Mouse (Mus musculus) kidney, adult 8-10 months (tissue): ENCODE data around the gene Ubap2l.

Experiments used
- DNase-seq, 2 experiments: peaks; one replicate each; pipeline ENCODE4 v3.0.0; 2022

The Ubap2l gene

DNA sequence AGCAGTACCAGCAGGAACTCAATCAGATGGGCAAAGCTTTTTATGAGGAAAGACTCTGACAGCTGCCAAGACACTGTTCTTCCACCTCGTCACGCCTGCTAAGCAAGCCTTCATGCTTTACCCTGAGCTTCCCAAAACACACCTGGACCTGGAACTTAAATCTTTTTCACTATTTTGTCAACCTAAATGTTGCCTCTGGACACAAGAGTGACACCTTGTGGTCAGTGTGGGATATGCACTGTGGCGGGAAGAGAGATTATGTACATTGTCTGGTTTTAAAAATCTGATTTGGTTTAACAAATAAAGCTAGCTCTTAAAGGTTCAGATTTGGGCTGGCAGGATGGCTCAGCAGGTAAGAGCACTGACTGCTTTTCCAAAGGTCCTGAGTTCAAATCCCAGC lies 13.1 kb upstream of the Ubap2l start:
- DNase-seq: peak; percentile 42 to 60

DNA sequence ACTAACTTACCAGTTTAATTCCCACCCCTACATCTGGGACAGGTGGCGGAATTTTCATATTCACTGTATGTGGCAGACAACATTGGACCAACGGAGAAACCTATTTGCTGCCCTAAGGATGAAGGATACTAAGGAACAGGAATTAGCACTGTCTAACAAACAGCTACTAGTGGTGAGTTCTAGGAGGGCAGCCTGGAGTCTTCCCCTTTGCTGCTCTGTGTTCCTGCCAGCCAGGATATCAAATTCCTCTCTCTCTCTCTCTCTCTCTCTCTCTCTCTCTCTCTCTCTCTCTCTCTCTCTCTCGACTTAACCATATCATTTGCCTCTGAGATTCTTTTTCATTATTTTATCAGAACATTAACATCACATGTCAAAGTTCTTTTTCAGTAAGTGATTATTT lies 12.0 kb upstream of the Ubap2l start:
- DNase-seq: no peak

DNA sequence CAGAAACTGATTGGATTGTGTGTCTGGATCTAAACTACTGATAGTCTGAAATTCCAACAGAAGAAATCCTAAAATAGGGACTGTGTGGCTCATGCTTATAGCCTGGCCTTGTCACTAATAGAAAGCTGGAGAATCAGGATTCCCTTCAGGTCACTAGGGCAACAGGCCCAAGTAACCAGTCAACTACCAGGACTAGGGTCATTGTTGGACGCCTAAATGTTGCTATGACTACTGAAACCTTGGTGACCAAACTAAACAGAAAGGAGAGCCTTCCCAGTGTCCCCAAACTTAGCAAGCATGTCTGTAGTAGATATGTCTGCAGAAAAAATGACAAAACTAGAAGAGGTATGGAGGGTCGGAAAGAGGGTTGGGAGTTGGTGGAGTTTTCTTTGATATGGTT lies 10.1 kb upstream of the Ubap2l start:
- DNase-seq: no peak

DNA sequence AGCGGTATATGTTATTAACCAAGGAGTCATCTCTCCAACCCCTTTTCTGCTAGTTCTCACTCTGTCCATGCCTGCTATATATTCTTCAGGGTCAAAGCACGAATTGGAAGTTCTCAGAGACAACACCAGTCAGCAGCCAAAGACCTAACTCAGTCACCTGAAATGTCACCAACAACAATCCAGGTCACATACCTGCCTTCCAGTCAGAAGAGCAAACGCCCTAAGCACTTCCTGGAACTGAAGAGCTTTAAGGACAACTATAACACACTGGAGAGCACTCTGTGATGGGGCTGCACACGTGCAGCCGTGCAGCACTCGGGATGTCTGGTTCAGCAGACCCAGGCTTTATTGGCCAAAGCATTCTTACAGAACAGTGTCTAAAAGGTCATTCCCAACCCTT lies 9.1 kb upstream of the Ubap2l start:
- DNase-seq: no peak

DNA sequence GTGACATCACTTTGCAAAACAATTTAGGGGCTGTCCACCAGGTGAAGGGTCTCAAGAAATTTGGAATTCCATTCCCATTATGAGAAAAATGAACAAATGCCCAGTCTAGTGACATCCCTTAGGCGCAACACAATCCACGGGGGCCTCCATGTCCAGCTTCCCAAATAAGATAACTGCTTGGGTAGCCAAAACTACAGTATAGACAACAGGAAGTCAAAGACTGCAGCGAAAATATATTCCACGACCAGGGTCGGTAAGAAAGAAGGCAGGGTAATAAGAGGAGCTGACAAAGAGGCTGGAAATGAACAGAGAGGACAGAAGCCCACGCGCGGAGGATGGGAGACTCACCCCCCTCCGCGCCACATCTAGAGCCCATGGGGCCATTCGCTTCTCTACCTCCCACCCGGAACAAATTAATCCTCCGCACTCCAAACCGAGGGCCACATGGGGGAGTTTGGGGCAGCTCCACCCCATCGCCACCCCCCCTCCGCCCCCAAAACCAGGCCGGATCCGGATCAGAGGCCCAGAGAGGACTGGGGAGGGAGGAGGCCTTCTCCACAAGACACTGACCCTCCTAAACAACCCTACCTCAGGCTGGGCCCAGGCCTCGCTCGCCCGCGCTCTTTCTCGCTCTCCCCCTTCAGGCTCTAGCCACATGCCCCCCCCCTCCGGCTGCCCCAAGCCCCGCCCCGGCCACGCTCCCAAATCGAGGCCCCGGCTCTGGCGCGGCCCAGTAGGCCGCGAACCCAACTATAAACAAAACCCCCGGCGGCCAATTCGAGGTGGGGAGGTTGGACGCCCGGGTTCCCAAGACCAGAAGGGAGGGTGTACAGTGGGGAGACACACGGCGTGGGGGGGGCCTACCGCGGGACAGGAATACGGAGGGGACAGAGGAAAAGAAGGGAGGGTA lies 732 bp downstream of the Ubap2l start, which contains the start of gene 4933434E20Rik:
Gene 4933434E20Rik, plus strand, starts transcription at position 196 of the 910 bp plus-strand sequence.
- no peak for DNase-seq

DNA sequence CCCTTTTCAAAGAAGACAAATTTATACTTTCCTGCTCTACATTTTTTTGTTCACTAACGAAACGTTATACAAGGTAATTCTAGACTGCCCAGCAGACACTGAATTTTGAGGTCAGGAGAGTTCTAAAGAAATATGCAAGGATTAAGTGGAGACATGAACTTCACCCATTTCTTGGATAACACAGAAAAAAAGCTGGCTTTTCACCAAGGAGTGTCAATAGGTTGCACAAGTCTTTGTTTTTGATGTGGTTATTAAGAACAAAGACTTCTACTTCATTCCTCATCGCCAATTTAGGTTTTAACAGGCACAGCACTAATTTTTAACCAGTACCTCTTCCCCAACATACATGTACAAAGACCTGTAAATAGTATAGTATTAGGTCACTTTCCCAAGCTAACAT lies 2.7 kb downstream of the Ubap2l start:
- DNase-seq: no peak

DNA sequence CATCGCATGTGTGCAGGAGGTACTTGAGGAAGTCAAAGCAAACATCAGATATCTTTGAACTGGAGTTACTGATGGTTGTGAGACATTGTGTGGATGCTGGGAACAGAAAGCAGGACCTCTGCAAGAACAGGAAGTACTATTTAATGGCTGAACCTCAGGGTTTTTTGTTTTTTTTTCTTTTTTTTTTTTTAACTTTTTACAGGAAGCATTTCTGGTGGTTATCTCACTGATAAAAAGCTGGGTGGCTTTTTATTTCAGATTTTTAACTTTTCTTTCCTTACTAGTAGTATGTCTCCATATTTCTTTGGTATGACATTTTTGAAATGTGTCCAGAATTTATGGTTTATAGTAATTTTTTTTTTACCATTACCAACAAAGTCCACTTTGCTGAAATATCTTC lies 16.2 kb downstream of the Ubap2l start:
- DNase-seq: no peak

DNA sequence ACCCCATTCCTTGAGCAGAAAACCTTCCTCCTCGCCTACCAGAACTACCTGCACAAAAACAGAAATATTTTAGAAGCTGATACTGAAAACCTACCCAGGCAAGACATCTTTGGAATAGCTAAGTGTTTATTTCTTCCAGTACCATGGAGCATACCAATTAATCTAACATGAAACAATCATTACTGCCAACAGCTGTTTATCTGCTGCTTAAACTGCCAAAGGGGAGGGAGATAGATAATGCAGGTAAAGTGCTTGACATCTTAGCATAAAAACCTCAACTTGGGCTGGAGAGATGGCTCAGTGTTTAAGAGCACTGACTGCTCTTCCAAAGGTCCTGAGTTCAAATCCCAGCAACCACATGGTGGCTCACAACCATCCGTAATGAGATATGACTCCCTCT lies 17.8 kb downstream of the Ubap2l start:
- no peak for DNase-seq

DNA sequence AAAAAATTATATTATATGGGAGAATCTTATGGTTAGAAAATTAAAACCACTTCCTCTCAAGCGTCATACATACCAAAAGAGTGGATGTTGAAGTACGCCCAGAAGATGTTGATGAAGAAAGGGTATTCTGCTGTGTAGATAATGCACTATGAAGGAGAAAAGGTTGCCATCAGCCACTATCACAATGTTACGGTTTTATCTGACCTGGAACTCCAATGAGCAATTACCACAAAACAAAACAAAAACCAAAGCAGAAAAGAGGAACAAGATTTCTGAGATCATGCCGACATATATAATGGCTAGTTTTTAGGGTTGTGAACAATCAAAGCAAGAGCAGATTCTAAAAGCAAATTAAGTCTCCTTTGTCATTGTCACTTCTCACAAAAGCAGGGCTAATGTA lies 35.8 kb downstream of the Ubap2l start:
- DNase-seq: no peak

DNA sequence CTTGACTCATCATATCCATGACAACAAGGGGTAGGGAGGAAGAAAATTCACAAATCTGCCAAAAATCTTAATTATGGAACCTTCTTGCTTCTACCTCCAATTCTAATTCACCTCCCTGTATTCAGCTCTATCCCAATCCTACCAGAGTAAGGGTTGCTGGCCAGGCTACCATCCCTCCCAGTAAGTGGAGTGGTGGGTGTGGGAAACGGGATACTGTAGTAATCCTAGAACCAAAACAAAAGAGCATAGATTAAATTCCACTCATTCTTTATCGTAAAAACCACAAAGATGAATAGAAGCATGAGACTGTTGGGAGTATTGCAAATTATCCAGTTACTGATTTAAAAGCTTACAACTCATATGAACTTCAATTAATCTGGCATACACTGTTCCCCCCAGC lies 42.1 kb downstream of the Ubap2l start:
- DNase-seq: no peak

DNA sequence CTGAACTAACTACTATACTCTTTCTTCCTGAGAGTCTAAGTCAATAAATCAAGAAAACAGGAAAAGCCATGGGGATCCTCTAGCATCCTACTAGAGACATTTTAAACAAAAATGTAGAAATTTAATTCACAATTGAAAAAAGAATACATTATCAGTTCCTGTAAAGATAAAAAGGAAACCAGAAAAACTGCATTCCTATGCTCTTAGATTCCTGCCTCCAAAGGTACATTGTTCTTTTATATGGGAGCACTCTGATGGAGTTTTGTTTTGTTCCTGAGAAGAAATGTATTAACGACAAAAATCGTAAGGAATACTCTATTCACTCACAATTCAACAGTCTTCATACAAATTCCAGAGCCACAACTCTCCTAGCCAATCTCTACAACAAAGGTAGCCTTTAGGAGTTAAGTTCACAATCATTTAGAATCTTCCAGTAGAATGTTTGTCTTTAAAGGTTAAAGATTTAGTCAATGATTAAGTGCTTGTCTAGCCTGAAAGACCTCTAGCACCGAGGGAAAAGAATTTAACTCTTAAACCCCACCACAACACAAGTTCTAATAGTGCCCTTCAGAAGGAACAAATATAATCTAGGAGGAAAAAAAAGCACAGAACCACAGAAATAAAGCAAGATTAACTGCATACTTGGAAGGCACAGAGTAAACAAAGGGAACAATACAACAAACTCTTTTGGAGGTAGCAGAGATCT lies 48.2 kb downstream of the Ubap2l start:
- peak in 1 of 2 experiments; percentile 39 for DNase-seq

DNA sequence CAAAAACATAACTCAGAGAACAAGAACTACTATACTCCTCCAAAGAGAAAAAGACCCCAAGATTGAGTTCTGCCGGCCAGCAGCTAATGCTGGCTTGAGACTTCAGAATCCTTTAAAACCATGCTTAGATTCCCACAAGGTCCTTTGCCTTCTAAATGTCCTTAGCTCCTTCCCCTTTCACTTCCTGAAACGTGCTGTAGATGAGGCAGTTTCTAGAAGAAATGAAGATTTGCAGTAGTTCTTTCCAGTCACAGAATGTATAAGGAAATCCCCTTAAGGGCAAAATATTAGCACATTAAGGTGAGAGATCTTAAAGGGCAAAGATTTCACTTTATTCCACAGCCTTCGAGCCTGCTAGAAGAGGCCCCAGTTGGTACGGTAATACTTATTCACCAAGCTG lies 52.6 kb downstream of the Ubap2l start:
- no peak for DNase-seq

DNA sequence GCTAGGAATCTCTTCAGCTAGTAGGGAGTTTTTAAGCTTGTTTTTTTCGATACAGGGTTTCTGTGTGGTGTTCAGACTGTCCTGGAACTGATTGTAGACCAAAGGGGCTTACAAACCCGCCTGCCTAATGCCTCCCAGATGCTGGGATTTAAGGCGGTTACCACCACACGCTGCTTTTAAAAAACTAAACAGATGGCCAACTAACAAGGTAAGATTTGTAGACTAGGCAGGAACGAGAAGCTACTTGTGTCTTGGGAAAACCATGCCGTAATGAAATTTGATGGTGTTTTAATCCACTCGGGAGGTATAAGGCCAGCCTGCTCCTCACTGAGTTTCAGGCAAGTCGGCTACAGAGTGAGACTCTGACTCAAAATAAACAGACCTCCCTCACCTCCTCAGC lies 53.3 kb downstream of the Ubap2l start:
- DNase-seq: peak in 1 of 2 experiments; percentile 10

DNA sequence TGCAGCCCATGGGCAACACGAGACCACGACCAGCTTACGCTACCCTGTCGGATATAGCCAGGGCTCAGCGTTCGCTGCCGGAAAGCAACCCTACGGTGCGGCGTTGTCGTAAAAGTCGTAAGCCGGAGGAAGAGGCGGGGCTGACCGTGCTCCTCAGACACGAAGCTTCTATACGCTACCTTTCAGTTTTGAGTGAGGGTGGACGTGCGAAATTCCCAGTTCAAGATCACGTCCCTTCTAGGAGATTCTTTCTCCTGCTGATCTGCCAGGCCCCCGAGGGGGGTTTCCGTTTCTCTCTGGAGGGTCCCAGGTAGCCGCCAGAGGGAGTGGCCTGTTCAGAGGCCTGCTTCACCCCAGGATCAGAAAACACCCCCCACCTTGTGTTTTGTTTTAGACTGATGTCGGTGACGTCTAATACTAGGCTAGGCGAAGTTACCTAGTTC lies 53.8 kb downstream of the Ubap2l start, which contains the start of gene Hax1:
Gene Hax1, minus strand, starts transcription at position 169 of the 443 bp plus-strand sequence.
- peak; percentile 93 to 96 for DNase-seq

DNA sequence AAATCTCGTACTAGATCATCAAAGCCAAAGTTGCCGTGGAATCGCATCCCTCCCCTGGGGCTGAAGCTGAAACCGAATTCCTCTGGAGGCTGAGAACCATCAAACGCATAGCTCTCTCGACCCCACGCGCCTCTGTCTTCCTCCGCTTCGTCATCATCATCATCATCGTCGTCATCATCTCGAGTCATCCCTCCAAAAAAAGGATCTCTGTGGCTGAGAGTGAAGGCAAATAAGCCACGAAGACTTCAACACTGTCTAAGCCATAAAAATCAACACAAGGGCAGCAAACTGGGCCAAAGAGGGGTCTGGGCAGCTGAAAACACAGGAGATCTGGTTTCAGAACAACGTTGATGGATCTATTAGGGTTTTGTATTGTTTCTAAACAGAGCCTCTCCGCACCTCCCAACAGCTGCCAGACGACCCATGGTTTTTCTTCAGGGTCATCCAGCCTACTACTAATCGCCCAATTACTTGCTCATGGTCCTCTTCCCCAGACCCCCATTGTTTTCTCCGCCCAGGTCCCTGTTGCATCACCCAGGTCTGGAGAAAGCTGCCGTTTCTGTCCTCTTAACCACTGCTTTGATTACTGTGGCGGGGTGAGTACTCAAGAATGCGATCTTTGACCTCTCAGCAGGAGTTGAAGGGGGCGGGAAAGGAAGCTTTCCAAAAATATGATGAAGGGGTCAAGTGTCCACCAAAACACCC lies 54.5 kb downstream of the Ubap2l start:
- DNase-seq: peak in 1 of 2 experiments; percentile 8

DNA sequence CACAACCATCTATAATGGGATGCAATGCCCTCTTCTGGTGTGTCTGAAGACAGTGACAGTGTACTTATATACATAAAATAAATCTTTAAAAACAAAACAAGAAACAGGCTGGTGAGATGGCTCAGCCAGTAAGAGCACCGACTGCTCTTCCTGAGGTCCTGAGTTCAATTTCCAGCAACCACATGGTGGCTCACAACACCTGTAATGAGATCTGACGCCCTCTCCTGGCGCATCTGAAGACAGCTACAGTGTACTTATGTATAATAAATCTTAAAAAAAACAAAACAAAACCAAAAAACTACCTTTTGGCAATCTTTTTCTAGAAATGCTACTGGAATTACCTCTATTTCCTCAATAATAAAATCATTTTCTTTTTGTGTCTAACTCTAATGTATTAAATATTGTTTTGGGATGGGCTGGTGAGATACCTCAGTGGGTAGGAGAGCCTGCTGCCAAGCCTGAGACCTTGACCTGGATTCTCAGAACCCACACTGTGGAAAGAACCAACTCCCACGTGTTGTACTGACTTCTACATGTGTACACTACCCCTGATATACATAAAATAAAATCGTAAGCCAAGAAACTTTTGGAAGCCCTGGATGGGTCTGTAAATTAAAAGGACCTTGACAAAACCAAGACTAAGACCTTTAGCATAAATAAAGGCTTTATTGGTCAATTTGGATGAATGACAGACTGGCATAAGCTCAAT lies 57.5 kb downstream of the Ubap2l start:
- DNase-seq: no peak

DNA sequence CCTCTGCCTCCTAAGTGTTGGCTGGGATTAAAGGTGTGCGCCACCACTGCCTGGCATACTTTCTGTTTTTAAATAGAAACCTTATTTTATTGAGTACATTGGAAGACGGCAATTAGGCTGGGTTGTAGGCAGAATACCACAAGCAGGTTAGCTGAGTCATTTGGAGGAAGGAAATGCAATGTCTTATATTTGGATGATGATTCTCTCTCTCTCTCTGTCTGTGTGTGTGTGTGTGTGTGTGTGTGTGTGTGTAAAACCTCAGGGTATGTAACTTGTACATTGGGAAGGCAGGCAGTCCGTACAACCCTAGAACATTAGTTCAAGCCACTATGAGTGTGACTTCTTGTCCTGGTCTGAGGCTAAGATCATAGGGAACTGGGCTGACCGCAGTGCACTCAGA lies 64.6 kb downstream of the Ubap2l start:
- no peak for DNase-seq

DNA sequence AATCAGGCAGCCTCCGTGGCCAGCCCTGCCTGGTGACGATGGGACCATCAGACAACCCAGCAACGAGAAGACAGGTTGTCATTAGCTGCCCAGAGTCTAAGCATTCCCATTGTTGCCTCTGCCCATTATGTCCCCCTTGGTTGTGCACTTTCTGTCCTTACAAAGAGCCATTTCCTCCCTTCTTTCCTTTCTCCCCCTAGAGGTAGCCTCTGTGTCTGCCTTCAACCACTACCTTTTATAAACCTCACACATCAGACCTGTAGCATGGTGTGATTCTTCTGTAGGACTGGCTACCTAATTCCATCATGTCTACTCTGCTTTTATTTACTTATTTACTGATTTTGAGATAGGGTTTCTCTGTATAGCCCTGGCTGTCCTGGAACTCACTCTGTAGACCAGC lies 65.2 kb downstream of the Ubap2l start:
- DNase-seq: no peak

DNA sequence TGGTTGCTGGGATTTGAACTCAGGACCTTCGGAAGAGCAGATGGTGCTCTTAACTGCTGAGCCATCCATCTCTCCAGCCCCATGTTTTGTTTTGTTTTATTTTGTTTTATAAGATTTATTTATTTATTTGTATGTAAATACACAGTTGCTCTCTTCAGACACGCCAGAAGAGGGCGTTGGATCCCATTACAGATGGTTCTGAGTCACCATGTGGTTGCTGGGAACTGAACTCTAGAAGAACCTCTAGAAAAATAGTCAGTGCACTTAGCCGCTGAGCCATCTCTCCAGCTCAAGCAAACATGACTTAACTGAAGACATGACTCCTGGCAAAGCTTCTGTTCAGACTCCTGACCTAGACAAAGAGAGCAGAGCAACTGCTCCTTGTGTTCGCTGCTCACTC lies 70.0 kb downstream of the Ubap2l start:
- DNase-seq: no peak

DNA sequence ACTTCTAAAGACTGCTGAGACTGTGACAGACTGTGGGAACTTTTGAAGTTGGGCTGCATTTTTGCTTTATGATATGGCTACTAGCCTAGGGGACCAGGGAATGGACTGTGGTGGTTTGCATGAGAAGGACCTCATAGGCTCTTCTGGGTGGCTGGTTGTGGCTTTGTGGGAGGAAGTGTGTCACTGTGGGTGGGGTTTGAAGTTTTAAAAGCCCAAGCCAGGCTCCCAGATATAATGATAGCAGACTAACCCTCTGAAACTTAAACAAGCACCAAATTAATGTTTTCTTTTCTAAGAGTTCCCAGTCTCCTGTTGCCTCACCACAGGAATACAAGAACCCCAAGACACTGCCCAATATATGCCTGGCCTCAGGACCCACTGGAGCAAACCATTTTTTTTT lies 75.6 kb downstream of the Ubap2l start:
- DNase-seq: no peak

DNA sequence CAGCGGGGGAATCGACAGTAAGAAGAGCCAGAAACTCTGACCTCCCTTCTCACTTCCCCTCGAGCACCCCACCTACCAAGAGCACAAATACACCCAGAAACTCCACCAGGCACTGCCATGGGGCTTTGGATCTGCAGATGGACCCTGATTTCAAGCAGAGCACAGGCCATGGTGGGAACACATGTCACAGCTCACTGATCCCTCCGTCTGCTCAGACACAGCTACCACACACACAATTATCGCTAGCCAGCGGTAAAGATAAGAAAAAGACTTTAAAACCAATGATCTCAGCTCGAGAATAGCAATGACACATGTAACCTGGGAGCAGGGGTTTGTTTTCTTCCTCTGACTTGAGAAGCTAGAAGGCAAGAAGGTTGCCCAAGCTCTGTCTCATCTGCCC lies 83.9 kb downstream of the Ubap2l start:
- DNase-seq: no peak

DNA sequence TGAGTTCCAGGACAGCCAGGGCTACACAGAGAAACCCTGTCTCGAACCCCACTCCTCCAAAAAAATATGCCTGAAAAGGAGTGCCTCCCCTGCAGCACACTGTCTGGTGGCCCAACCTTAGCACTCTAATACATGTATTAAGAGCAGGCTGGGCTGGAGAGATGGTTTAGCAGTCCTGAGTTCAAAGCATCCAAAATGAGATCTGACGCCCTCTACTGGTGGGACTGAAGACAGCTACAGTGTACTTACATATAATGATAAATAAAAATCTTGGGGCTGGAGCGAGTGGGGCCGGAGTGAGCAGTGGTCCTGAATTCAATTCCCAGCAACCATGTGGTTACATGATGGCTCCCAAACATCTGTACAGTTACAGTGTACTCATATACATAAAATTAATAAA lies 85.5 kb downstream of the Ubap2l start:
- no peak for DNase-seq

DNA sequence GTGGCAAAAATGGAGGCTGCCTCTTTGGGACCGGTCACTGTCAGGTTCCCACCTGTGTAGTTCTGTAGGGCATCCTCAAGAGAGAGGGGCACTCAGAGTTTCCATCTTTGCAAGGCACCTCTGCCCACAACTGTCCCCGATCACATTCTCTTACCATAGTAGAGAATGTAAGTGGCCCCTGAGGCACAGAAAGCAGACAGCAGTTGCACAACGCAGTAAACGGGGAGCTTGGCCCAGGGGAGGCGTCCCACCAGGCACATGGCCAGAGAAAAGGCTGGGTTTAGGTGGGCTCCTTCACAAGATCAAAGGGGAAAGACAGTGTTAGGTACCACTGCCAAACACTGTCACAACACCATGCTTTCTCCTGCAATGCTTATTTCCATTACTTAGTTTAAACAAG lies 86.5 kb downstream of the Ubap2l start:
- DNase-seq: no peak
